Mouse (Mus musculus) 3134 (cell line): Measurements from ENCODE around the gene Rad17.

Source experiments
- DNase-seq: peaks from one replicate; pipeline ENCODE4 v3.0.0-alpha.2; 2011; ENCODE audit warnings: low spot score; ENCODE audit not compliant: insufficient read length; ENCODE audit errors: extremely low read depth

Rad17 gene

DNA sequence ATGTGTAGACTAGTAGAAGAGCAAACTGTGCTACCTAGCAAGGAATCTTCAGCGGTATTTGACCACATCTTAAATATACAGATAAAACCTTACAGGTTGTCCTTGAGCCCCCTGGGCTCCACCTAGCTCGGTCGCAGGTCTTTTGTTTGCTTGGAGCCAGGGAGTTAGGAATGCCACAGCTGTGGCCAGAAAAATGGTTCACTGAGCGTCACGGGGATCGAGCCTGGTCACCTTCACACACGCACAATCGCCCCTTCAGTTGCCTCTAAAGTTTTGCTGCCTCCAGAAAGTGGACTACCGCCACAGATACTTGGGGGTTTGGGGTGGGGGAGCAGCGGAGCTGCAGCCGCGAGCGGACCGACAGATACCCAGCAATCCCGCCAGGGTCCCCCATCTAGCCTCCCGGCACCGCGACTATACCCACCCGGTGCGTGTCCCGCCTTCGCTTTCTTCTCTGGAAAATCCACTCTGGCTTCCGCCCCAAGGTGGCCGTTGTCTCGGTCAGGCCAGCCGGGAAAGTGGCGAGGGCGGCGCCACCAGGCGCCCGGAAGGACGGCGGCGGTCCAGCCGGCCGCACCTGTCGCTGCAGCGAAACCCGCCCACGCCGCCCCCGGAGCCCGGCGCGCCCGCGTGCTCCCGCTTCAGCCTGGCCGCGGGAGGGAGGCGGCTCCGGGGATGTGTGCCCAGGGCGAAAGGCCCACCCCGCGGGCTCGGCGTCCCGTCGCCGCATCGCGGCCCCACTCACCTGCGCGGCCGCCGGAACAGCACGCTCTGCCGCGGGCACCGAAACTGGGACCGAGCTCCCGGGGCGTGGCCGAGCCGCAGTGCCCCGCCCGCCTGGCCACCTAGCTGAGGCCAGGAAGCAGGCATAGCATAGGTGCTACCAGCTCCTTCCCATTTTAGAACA, 34.4 kb downstream of the Rad17 start, which contains the start of gene Marveld2:
Gene Marveld2 (minus strand): TSS at position 791 of the 907 bp plus-strand sequence.
- no peak for DNase-seq

DNA sequence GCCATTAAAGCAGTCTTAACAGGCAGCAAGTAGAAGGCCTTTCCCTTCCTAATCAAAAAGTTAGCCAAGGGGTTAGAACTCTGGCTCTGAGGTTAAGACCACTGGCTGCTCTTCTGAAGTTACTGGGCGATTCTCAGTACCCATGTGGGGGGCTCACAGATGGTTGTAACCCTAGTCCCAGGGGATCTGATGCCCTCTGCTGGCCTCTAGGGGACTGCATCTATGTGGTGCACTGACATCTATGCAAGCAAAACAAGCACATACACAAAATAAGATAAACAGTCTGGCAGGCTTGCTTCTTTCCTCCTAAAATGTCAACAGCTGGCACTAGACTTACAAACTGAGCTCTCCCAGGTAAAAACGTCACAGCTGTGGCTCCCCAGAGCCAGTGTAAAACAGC, 37.9 kb downstream of the Rad17 start:
- no peak for DNase-seq

DNA sequence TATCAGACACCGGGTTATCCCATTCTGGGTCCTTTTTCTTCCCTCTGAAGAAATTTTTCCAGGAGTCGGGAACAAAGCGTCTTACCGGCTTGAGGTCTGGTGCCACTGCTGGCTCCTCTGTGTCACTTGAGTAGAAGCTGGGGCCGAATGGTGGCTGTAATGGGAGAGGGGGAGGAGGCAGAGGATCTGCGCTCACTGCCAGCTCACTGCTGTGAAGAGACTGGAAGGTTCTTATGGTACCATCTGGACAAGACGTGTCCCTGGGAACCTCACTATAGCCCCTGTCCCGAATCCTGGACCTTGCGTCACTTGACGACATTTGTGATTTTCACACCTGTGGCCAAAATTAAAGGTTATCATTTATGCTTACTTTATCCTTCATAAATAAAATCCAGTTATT, 38.6 kb downstream of the Rad17 start:
- DNase-seq: no peak

DNA sequence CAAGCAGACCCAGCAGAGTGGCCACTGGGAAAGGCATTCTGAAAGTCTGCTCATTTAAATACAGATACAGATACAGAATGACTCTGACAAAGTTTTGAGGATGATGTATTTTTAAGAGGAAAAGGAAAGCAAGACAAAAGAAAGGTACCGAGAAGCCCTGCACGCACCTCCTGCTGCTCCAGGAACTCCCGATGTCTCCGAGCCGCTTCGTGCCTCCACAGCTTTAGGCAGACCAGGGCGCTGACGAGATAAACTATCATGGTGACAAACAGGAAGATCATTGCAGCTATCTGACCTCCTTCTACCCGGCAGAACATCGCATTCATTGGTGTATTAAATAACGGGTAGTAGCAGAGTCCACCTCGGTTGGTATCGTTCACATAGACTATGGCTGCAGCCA, 39.6 kb downstream of the Rad17 start:
- DNase-seq: no peak

DNA sequence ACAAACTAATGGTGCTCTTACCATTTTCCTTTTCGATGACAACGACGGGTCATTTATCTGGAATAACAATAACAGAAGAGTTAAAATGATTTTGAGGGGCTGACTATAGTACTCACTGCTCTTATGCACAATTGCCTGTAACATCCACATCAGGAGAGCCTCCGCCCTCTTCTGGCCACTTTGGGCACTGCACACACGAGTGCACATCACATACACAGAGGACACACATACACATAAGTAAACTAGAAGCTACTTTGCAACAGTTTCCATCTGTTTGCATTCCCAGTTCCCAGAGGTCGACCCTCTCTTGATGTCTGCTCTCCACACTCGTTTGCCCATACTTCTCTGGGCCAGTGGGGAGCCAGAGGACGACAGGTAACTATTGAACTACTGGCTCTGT, 43.1 kb downstream of the Rad17 start:
- no peak for DNase-seq

DNA sequence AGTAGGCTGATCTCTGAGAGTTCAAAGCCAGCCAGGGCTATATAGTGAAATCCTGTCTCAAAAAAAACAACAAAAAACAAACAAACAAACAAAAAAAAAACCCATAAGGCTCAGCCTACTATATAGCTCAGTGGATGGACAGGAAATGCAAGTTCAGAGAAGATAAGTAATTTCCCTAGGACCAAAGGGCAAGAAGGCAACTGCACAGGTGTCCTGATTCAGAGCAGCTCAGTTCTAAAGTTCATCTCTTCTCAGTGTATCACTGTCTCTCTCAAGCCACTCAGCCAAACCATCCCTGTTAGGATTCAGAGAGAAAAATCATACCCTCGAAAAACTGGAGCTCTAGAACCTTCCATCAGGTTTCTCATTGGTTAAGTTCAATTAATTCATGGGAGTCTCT, 45.0 kb downstream of the Rad17 start:
- no peak for DNase-seq

DNA sequence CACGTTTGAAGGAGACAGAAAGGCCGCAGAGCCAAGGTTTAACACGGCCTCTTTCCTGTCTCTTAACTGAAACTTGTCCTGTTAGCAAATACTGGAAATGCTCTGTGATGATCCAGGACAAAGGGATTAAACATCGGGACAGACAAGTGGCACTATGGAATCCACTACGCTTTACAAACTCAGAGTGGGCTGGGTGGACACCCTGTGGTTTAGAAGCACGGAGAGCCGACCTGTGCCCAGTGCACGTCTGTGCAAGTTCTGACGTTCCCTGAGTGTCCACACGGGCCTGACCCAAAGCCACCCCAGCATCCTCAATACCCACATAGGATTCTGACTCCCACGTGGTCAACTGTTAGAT, 47.1 kb downstream of the Rad17 start:
- DNase-seq: no peak

DNA sequence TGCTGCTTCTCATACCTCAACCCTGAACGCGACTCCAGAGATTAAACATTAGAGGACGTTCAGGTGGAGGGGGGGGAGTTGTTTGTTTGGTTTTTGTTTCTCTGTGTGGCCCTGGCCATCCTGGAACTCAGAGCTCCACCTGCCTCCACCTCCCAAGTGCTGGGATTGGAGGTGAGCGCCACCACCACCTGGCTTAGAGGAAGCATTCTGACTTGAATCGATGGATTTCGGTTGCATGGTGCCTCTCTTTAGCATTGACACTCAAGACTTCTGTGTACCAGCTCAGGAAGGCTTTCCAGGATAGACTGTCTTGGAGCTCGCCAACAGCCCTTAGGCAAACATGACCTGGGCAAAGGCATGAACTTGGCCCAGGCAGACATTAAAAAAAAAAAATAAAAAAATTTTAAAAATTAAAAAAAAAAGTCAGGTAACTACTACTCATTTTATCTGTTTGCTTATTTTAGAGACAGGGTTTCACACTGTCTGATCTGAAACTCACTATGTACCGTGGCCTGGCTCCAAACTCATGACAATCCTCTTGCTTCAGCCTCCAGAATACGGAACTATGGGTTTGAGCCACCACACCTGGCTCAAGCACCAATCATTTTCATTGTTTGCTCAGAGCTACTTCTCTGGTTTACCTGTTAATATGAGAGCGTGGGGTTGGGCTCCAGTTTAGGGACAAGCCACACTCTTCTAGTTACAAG, 47.7 kb downstream of the Rad17 start:
- DNase-seq: no peak

DNA sequence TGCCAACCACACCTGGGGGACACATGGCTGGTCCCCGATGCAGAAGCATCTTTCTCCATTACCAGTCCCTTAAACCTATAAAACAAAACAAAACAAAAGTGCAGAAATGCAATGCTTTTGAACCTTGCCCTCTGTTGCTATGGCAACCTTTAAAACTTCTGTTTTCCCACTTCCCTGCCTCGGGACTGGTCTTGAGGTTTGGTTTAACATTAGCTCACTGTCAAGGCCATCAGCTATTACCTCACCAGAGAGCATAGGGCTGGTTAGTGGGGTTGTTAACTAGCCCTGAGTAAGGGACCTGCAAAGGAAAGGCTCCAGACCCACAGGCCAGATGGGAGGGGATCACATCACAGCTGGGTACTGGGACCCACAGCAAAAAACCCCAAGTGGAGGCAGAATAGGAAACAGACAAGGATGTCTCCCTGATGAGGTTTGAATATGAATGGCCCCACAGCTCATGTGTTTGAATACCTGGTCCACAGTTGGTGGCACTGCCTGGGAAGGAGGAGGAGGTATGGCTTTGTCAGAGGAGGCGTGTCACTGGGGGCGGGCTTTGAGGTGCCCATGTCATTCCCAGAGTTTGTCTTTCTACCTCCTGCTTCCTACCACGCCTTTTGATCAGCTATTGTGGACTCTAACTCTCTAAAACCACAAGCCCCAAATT, 48.5 kb downstream of the Rad17 start:
- no peak for DNase-seq

DNA sequence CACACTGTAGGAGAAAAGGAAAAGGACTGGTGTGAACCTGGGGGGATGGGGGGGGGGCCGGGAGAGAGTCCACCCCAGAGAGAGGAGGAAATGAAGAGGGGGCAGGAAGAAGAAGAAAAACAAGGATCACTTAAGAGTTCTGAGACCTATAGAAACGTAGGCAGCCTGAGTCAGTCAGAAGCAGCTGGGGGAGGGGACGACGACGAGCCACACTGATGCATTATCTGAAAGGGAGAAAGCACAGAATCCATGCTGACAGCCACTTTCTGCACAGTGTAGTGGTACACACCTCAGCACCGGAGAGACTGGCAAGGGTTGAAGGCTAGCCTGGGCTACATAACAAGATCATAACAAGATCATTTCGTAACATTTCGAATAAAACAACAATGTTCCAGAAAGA, 49.8 kb downstream of the Rad17 start:
- DNase-seq: no peak

DNA sequence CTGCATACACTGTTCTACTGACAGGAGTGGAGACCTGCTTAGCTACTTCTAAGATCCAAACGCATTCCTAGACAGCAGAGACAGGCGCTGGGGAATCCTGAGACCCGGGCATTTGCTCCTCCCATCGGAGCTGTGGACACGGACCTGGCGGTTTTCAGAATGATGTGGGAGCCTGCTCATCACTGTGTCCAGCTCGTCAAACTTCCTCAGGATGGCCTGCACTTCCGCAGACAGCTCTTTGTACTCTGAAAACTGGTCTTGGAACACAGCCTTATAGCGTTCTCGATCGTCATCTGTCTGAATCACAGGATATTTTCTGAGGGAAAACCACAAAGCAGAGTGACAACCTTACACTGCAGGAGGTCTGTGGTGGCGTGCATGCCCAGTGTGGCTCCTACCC, 50.5 kb downstream of the Rad17 start:
- no peak for DNase-seq

DNA sequence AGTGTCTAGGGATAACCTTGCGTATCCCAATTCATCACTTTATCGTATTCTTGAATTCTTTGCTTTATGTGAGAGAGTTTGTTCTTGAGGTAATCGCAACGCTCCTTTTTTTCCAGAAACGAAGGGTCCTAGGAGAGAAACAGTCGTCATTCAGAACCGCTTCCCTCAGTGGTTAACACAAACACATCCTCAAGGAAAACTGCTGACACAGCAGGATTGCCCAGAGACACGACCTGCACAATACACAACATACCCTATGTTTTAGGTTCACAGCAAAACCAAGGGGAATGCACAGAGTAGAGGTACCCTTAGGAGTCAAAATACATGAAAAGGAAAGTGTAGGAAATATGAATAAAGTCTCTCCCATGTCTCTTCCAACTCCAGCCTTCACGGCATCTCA, 53.6 kb downstream of the Rad17 start:
- no peak for DNase-seq

DNA sequence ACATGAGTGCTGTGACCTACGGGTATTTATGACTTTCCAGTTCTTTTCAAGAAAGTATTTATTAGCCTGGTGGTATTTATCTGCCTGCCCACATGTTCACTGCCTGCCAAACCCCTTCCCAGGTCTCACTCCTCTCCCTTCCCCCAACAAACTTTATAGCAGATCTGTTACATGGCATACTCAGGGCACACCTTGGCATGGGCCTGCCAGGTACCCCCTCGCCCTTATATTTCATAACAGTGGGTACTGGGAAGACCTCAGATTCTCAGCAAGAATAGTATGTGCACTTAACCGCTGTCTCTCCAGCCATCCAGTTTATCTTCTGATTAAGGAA, 55.3 kb downstream of the Rad17 start:
- DNase-seq: no peak

DNA sequence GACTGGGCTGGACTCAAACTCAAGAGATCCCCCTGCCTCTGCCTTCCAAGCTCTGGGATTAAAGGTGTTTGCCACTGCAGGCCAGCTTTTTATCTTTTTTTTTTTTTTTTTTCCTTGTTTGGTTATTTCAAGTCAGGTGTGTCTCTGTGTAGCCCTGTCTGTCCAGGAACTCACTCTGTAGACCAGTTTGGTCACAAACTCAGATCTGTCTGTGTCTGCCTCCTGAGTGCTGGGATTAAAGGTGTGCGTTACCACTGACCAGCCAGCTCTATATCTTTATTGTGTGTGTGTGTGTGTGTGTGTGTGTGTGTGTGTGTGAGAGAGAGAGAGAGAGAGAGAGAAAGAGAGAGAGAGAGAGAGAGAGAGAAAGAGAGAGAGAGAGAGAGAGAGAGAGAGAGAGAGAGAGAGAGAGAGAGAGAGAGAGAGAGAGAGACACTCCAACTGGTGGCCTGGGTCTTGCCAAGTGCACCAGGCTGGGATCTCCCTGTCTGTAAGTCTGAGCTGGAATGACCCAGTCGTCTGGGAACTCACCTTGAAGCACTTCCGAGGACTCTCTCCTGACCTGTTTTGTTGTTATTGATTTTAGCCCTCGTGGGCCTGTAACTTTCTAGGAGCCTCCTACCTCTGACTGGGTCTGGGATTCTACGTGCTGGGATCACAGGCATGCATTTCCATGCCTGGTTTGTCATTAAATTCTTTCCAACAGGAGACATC, 55.9 kb downstream of the Rad17 start:
- no peak for DNase-seq

DNA sequence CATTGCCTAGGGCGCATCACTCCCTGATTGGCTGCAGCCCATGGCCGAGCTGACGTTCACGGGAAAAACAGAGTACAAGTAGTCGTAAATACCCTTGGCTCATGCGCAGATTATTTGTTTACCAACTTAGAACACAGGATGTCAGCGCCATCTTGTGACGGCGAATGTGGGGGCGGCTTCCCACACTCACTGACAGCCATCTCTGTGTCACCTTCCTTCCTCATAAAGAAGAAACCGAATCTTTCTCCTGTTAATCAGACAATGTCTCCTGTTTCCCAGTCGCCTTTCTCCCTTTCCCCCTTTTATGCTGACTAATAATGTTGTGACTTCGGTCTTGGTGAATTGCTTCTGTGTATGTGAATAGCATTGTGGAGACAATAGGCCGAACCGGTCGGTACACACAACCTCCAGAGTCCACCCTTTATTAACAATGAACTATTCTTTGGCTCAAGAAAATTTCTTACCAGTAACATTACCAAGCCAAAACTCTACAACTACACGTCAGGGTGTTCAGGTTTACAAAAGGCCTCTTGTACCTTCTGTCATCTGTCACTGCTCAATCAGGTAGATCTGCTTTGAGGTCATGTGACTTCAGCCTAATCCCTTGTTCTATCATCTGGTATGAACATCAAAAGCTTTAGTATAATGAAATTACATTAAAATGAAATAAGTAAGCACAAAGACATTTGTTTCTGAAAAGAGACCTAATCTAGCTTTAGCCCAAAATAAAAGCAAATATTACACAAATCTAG, 56.6 kb downstream of the Rad17 start:
- no peak for DNase-seq

DNA sequence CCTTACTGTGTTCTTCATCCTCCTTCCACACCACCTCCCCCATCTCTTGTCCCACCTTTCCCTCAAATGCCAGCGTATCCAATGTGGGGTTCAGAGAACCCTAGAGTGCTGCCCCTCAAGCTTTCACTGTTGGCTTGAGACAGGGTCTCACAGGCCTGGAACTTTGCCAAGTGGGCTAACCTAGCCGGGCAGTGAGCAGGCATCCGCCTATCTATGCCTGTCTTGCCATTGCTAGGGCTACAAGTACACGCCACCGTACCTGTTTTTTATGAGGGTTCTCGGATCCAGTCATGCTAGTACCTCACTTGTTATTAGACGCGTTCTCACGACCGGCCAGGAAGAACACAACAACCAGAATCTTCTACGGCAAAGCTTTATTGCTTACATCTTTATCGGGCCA, 62.2 kb downstream of the Rad17 start:
- DNase-seq: no peak

DNA sequence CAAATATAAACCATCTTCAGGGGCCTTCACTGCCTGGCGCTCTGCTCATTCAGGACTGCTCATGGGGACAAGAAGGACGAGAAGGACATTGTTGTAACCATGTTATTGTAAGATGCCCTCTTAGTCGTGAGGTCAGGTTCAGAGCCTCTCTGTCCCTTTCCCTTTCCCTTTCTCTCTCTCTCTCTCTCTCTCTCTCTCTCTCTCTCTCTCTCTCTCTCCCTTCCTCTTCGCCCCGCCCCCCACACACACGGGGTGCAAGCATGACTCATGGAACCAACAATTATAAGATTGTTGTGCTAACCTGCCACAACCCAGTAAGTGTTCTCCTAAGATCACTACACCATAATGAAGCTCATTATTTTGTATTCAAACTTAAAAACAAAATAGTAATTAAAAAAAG, 68.7 kb downstream of the Rad17 start:
- DNase-seq: peak; percentile 14

DNA sequence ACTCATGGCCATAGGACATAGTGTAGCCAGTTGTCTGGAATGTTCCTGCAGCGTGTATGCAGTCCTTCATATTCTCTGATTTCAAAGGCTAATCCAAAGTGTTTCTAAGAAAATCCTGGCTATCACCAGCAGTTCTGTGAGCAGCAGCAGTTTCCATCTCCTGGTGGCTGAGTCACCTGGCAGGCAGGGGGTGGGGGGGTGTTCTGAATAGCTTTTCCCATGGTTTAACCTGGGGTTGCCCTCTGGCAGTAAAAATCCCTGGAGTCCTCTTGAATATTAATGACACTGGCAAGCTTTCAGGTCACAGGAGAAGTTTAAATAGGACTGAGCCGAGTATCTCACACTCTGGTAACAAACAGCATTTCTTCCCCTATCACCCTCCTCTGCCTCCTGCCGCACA, 69.2 kb downstream of the Rad17 start:
- DNase-seq: peak; percentile 20

DNA sequence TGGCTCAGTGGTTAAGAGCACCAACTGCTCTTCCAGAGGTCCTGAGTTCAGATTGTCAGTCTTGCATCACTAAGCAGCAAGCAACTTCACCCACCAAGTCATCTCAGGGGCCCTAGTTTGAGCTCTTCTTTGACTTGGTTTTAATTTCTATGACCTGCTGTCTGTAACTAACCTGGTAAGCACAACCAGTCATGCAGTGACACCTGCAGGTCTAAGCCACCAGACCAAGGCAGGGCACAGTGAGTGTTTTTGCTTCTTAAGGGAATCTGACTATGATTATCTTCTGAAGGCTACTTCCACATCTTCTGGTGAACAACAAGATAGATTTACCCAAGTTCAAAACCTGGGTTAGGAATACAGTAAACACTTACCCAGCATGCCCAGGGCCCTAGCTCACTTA, 70.9 kb downstream of the Rad17 start:
- no peak for DNase-seq

DNA sequence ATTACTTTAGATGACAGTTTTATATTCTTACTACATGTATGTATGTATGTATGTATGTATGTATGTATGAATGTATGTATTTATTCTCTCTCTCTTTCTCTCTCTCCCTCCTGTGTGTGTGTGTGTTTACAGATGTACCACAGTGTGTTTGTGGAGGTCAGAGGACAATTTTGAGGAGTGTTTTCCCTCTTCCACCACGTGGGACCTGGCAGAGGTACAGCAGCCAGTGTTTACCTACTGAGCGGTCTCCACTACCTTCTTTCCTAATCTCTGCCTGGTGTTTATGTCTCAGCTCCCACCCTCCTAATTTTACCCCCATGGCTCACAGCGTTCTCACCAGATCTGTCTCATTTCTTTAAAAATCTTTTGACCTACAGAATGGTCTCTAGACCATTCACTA, 71.6 kb downstream of the Rad17 start:
- DNase-seq: no peak
